Mouse (Mus musculus) lung, adult 2 months (tissue): ENCODE data around the gene Ccrl2. TPM values are rescaled to one million over a fixed set of nuclear protein-coding genes. Genes with fewer than 3 reads are reported as not detected.

ENCODE experiments used
- DNase-seq: peaks from one replicate; pipeline ENCODE4 v3.0.0; 2022
- H3K4me1 ChIP-seq: fragments of 200-500 bp; 2 replicates; pipeline ENCODE4 v1.6.1; 2011; ENCODE audit warnings: low read length; ENCODE audit not compliant: control insufficient read depth, insufficient read depth
- H3K4me3 ChIP-seq: fragments of 200-500 bp; replicated peaks from 2 replicates; pipeline ENCODE3; 2011; ENCODE audit warnings: low read depth, mild to moderate bottlenecking, control low read depth, low read length; ENCODE audit errors: extremely low read depth
- CTCF ChIP-seq: fragments of 200-500 bp; IDR thresholded peaks from 2 replicates; pipeline ENCODE4 v1.5.1; 2011; ENCODE audit warnings: mild to moderate bottlenecking, low read length, control low read depth; ENCODE audit not compliant: insufficient read depth
- POLR2A ChIP-seq: fragments of 200-500 bp; IDR thresholded peaks from 2 replicates; pipeline ENCODE4 v1.6.1; 2011; ENCODE audit warnings: low read depth, mild to moderate bottlenecking, control low read depth, low read length, borderline replicate concordance; ENCODE audit errors: extremely low read depth
- WGBS: fragments of 180-500 bp; shearing (Covaris S2); methylation state at CpG from one replicate; pipeline ENCODE4 v1.1.7; 2018; 5-methylcytosine and 5-hydroxymethylcytosine counted together
- polyA plus RNA-seq: library from polyadenylated mRNA; depleted of rRNA; stranded (reverse); fragments of >200 nt; gene quantifications from 2 replicates; pipeline ENCODE4 v1.2.3, GENCODE M21; 2012; rRNA removed

Gene Ccrl2
- polyA plus RNA-seq, 1 experiment = 51.2 TPM

DNA sequence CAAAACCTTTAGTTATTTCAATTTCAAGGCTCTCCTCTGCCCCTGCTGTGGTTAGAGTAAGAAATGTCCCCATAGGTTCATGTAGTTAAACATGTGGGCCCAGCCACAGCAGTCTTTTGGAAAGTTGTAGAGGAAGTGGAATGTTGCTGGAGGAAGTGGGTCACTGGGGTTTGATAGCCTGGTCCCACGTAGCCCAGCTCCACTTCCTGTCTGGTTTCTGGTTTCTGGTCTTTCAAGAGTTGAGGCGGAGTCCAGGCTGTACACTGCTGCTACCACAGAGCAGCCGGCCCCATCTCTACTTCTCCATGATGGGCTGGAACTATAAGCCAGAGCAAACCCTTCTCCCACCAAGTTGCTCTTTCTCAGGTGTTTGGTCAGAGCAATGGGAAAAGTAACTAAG, 11.1 kb downstream of the Ccrl2 start:
- no peak for DNase-seq
- 32% methylated on average over 3 of the region's 3 CpGs for WGBS
- H3K4me1 ChIP-seq = peaks cover 13% of the 10 kb centered on the region
- no peak for TF ChIP-seq POLR2A
- TF ChIP-seq CTCF = no peak
- H3K4me3 ChIP-seq = no peak overlapping the region

DNA sequence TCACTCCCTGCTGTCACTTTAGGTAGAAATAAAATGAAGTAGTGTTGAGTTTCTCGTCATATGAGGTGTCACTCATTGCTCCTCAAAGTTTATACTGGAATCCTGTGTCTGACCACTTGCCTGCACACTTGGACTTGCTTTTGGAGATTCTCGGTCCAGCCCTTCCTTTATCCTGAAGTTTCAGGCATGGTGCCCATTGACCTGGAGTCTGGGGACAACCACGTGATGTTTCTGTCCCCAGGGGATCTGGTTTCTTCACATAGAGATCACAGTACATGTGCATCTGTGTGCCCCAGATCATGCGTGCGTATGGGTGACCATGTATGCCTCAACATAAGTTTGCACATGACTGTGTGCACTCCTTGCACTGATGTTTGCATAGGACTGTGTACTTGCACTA, 15.1 kb downstream of the Ccrl2 start:
- 47% methylated on average over 5 of the region's 5 CpGs for WGBS
- no peak for TF ChIP-seq CTCF
- H3K4me3 ChIP-seq = no peak overlapping the region
- peak; percentile 37 for DNase-seq
- peaks cover 8% of the 10 kb centered on the region for H3K4me1 ChIP-seq

DNA sequence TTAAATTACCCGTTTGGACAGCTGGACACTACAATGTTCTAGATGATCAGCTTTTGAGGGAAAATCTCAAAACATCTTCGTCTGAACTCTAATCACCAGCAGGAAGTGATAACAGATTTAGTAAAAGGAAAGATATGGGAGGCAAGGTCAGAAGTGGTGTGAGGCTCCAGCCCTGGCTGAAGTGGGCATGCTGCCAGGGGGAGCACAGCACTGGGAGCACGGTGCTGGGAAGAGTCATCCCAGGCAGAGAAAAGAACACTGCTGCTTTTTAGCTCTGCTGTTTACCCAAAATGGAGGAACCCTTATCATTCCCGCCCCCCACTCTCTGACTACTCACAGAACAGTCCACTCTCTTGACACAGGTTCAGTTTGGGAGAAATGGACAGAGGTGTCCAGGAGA, 17.4 kb downstream of the Ccrl2 start:
- Histone ChIP-seq H3K4me1 (peaks cover 5% of the 10 kb centered on the region), H3K4me3 (no peak overlapping the region)
- 47% methylated on average over 4 of the region's 4 CpGs for WGBS
- no peak for DNase-seq
- TF ChIP-seq CTCF = no peak
- no peak for TF ChIP-seq POLR2A

DNA sequence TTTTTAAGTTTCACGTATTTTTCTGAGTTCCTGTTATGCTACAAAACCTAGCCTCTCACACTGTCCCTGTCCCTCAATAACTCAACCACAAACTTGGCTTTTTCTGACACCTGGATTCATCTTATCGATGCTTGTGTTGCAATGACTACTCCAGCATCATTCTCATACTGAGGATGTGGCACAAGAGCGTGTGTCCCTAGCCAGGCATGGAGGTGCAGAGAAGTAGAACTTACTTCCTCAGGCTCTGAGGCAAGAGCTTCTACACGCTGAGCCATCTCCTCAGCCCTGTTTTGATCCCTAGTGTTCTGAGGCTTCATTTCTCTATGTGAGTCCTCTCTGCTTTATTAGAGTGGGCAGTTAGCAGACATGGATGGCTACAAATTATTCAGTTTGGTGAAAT, 23.6 kb downstream of the Ccrl2 start:
- DNase-seq = no peak
- 85% methylated on average over 4 of the region's 4 CpGs for WGBS
- TF ChIP-seq CTCF (no peak), POLR2A (no peak)
- no peaks in the 10 kb centered on the region for H3K4me1 ChIP-seq
- H3K4me3 ChIP-seq = no peak overlapping the region

DNA sequence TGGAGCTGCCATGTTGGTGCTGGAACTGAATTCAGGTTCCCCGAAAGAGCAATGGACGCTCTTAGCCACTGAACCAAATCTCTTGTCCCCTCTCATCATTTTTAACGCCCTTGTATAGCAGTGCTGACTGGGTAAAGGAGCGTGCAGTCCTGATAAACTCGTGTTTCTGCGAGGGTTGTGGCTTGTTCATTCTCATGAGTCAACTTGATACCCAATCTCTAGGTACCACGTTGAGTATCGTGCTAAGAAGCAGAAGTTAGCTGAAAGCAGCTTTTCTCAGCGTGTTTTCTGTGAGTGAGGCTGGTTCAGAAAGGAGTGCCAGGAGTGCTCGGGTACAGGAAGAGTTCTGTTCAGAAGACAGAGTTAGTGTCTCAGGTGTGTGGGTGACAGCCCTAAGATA, 30.5 kb downstream of the Ccrl2 start:
- no peak for DNase-seq
- WGBS = 87% methylated on average over 10 of the region's 10 CpGs
- no peak for TF ChIP-seq CTCF
- no peak for TF ChIP-seq POLR2A
- no peaks in the 10 kb centered on the region for H3K4me1 ChIP-seq
- no peak overlapping the region for H3K4me3 ChIP-seq

DNA sequence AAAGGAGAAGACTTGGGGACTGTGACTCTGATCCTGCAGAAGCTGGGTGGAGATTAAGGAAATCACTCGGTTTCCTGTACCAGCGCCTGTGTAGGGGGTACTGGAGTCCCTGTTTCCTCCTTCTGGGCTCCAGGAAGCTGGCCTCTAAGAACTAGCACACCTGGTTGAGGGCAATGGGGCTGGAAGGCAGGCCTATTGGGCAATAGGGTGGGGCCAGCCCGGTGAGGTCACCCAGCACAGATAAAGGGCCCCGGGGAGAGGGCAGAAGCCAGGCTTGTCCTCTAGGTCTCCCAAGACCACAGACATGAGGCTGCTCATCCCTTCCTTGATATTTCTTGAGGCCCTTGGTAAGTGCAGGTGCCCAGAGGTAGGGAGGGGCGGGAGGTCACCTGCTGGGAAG, 38.3 kb downstream of the Ccrl2 start, which contains the start of gene Ltf:
TSS of gene Ltf (plus strand) at position 250 of the 400 bp plus-strand sequence.
- no peak within 1 kb of the TSS for H3K4me3 ChIP-seq
- H3K4me1 ChIP-seq = peaks cover 8% of the 10 kb centered on the region; the same call in 1 of the 2 replicates
- WGBS = 49% methylated on average over 5 of the region's 5 CpGs
- DNase-seq = no peak
- TF ChIP-seq POLR2A (no peak), CTCF (no peak)

DNA sequence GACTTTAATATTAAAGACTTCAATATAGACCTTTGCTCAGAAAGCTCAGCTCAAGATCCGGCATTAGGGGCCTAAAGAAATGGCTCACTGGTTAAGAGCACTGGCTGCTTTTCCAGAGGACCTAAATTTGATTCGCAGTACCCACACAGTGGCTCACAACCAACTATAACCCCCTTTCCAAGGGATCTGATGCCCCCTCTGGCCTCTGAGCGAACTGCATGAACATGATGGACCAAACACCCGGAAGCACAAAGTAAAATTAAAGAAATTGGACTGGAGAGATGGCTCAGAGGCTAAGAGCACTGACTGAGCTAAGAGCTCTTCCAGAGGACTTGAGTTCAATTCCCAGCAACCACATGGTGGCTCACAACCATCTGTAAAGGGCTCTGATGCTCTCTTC, 41.7 kb downstream of the Ccrl2 start:
- WGBS = 92% methylated on average over 4 of the region's 4 CpGs
- DNase-seq = no peak

DNA sequence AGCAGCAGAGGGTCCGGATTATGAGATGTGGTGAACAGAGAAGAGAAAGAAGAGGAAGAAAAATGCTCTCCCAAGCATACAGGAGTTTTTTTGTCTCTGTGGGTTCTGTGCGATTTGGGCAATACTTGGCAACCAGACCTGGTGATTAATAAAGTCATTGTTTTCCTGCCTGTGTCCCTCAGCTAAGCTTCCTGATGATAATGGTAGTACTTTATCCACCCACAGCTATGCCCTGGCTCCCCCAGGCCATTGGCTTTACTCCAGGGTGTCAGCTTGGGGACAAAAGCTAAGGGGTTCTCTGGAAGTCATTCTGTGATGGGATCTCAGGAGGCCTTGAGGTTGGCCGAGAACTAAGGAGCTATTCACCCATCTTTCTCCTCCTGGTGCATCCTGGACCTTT, 45.3 kb downstream of the Ccrl2 start:
- 50% methylated on average over 3 of the region's 3 CpGs for WGBS
- H3K4me1 ChIP-seq = peaks cover 6% of the 10 kb centered on the region; the same call in 1 of the 2 replicates
- no peak for DNase-seq
- no peak overlapping the region for H3K4me3 ChIP-seq
- no peak for TF ChIP-seq CTCF
- TF ChIP-seq POLR2A = no peak

More for the DNA sequence above, 41.7 kb downstream of the Ccrl2 start:
- no peak for TF ChIP-seq POLR2A
- TF ChIP-seq CTCF = no peak
- Histone ChIP-seq H3K4me3 (no peak overlapping the region), H3K4me1 (peaks cover 15% of the 10 kb centered on the region; the same call in 1 of the 2 replicates)

DNA sequence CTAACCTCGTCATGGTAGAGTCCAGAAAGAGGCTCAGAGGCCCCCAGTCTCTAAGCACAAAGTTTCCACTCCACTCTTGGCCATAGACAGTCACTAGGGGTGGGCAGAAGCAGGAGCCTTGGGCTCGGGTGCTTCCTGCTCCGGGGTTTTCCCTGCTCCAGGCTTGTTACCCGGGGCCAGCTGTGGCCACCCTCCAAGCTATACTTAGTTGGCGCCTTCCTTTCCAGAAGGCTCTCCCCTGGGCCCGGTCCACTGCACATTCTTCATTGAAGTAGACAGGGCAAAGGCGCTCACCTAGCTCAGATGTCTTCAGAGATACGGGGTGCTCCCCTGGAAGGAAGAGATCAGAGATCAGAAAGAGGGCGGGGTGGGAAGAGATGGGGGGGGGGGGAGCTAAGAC, 45.8 kb downstream of the Ccrl2 start:
- no peak for DNase-seq
- TF ChIP-seq CTCF (no peak), POLR2A (no peak)
- WGBS = 49% methylated on average over 9 of the region's 9 CpGs
- H3K4me1 ChIP-seq = peaks cover 6% of the 10 kb centered on the region; the same call in 1 of the 2 replicates
- no peak overlapping the region for H3K4me3 ChIP-seq

DNA sequence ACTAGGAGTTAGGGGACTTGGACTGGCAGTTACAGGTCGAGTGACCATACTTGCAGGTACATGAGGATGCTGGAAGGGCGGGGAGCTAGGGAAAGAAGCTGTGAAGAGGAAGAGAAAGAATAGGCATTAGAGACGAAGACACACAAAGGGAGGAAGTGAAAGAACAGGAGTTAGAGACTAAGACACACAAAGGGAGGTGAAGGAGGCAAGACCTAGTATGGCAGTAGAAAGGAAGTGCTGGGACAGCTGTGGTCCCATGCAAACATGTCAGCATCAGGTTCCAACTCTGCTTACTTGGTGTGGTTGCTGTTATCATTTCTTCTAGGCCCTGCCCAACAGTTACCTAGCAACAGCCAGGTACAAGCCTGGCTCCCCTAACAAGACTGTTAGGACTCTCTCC, 47.6 kb downstream of the Ccrl2 start:
- 55% methylated on average over 3 of the region's 3 CpGs for WGBS
- TF ChIP-seq POLR2A = no peak
- no peak for TF ChIP-seq CTCF
- no peak overlapping the region for H3K4me3 ChIP-seq
- DNase-seq = no peak
- H3K4me1 ChIP-seq = peaks cover 6% of the 10 kb centered on the region; the same call in 1 of the 2 replicates

DNA sequence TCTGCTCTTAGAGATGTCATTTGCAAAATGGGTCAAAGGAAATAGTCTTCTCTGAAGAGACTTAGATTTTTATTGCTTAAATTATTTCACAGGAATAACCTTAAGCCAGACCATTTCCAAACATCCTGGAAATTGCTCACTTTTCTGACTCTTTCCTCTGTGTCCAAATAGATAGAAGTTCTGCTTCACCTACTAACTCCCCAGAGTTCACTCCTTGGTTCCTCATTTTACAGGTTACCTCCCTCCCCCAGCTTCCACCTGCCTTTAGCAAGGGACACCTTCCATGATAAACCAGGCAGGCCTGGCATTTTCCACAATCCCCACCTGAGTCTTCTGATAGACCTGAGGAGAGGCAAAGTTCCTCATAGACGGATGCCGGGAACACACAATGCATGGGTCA, 50.8 kb downstream of the Ccrl2 start:
- no peak for TF ChIP-seq POLR2A
- no peak for TF ChIP-seq CTCF
- Histone ChIP-seq H3K4me1 (no peaks in the 10 kb centered on the region), H3K4me3 (no peak overlapping the region)
- DNase-seq = no peak
- 93% methylated on average over 2 of the region's 2 CpGs for WGBS

Other genes starting within 250 kb of the Ccrl2 start
- gene Prss44, start 243.5 kb downstream of the Ccrl2 start, polyA plus RNA-seq = not detected in 2 replicates
- gene Prss43, start 230.8 kb downstream of the Ccrl2 start, polyA plus RNA-seq = not detected in 2 replicates
- not detected in 2 replicates for gene Prss45, start 222.9 kb downstream of the Ccrl2 start, polyA plus RNA-seq
- gene Prss46, start 213.0 kb downstream of the Ccrl2 start, polyA plus RNA-seq = not detected in 2 replicates
- gene Prss50, start 199.6 kb downstream of the Ccrl2 start, polyA plus RNA-seq = 0.10 TPM in 1 of 2 replicates, not detected in the other
- 118 and 120 TPM in 2 replicates for gene Als2cl, start 177.6 kb downstream of the Ccrl2 start, polyA plus RNA-seq
- 4.1 and 4.3 TPM in 2 replicates for gene Tmie, start 177.4 kb downstream of the Ccrl2 start, polyA plus RNA-seq
- not detected in 2 replicates for gene Fam240a, start 140.7 kb downstream of the Ccrl2 start, polyA plus RNA-seq
- gene Tdgf1, start 111.4 kb downstream of the Ccrl2 start, polyA plus RNA-seq = 0.88 and 1.0 TPM in 2 replicates
- gene Lrrc2, start 106.0 kb downstream of the Ccrl2 start, polyA plus RNA-seq = 0.38 and 0.84 TPM in 2 replicates
- 26.7 and 29.0 TPM in 2 replicates for gene Rtp3, start 66.9 kb downstream of the Ccrl2 start, polyA plus RNA-seq
- gene Ltf, start 38.2 kb downstream of the Ccrl2 start, polyA plus RNA-seq = 8.1 and 20.3 TPM in 2 replicates
- 19.8 and 22.3 TPM in 2 replicates for gene Lrrfip2, start 60.1 kb upstream of the Ccrl2 start, polyA plus RNA-seq
- gene Mlh1, start 214.3 kb upstream of the Ccrl2 start, polyA plus RNA-seq = 9.0 and 10.8 TPM in 2 replicates
- 7.3 and 10.1 TPM in 2 replicates for gene Epm2aip1, start 214.4 kb upstream of the Ccrl2 start, polyA plus RNA-seq